Mouse (Mus musculus): Measurements from ENCODE around the gene Stat1. TPM values are rescaled to one million over a fixed set of nuclear protein-coding genes. Genes with fewer than 3 reads are reported as not detected.

The Stat1 gene
- polyA plus RNA-seq (2016; fragmentation: Nextera tagmentation; extraction: Ambion mirVana), result 7.2 and 10.5 TPM in 2 replicates

DNA sequence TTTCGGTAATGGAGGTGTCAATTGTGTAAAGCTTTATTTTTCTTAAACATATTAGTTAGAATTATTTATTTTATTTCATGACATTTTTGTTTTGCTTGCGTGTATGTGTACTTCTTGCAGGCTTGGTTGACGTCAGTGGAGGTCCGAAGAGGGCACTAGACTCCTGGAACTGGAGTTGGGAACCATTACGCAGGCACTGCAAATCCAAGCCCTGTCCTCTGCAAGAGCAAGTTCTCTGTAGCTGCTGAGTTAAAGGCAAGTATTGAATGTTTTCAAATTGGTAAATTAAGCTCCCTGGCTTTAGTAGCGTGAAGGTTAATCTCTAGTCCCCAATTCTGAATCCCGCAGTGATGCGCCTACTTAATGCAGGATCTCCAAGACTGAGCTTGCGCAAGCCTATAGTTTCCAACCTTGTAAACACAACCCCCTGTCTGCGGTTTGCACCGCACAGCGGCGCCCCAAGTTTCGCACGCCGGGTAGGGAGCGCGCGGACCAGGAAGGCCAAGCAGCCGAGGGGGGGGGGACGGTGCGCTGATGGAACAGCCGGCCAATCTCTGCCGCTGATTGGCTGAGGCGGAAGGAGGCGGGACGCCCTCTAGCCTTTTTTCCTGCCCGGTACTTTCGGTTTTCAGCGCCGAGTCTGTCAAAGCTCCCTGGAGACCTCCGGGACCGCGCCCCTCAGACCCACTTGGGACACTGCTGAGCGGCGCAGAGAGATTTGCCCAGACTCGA lies at the start of gene Stat1:
Gene Stat1 (plus strand): TSS at position 581 of the 732 bp plus-strand sequence.
- peaks cover 2% of the 10 kb centered on the region; the same call in 1 of the 2 replicates for H3K36me3 ChIP-seq
- peak within 1 kb of the TSS; percentile 93 for H3K4me3 ChIP-seq
- peak; percentile 97 for DNase-seq (ENCODE audit: low spot score)
- H3K4me1 ChIP-seq, result peaks cover 13% of the 10 kb centered on the region; the same call in 1 of the 2 replicates
- peak within 1 kb of the TSS; percentile 80 for H3K27ac ChIP-seq
- peaks cover 12% of the 10 kb centered on the region; the same call in 1 of the 2 replicates for H3K27me3 ChIP-seq (ENCODE audit: low read depth, poor library complexity, severe bottlenecking)
- 5% methylated on average over 37 of the region's 37 CpGs for WGBS
- H3K9me3 ChIP-seq (replicated peaks), result no peaks in the 10 kb centered on the region

- no peaks in the 10 kb centered on the region for H3K9me3 ChIP-seq (replicated peaks)
- H3K4me1 ChIP-seq, result peaks cover 31% of the 10 kb centered on the region
- DNase-seq (ENCODE audit: low spot score), result peak; percentile 54
- peak overlapping the region; percentile 15; the same call in 1 of the 2 replicates for H3K4me3 ChIP-seq
- no peaks in the 10 kb centered on the region for H3K27me3 ChIP-seq (ENCODE audit: low read depth, poor library complexity, severe bottlenecking)
- H3K27ac ChIP-seq, result peak overlapping the region; percentile 56
- no peaks in the 10 kb centered on the region for H3K36me3 ChIP-seq
- 9% methylated on average over 10 of the region's 10 CpGs for WGBS
Measured at GRCm38 (mm10) chr1:52079724-52080367, 39.4 kb upstream of the Stat1 start.

DNA sequence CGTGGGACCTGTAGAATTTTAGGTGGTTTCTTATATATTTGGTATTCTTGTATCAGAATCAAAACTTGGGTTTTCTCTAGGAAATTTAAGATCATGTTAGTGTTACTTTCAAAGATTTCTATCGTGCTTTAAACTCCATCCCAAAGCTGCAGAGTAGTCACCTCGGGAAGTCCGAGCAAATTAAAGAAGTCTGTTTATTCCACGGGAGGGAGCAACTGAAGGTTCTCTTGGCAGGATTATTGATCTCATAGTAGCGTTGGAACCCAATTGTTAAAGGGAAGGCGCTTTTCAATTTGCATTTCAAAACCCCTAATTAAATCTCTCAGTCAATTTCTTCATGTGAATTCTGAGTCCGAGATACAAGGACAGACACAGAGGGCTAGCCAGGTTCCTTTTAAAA lies 38.9 kb upstream of the Stat1 start:
- Histone ChIP-seq H3K4me1 (peaks cover 31% of the 10 kb centered on the region), H3K27ac (peak overlapping the region; percentile 56), H3K4me3 (peak overlapping the region; percentile 15; the same call in 1 of the 2 replicates), H3K27me3 (ENCODE audit: low read depth, poor library complexity, severe bottlenecking) (no peaks in the 10 kb centered on the region), H3K9me3 (replicated peaks) (no peaks in the 10 kb centered on the region), H3K36me3 (no peaks in the 10 kb centered on the region)
- 23% methylated on average over 8 of the region's 8 CpGs for WGBS
- no peak for DNase-seq (ENCODE audit: low spot score)

DNA sequence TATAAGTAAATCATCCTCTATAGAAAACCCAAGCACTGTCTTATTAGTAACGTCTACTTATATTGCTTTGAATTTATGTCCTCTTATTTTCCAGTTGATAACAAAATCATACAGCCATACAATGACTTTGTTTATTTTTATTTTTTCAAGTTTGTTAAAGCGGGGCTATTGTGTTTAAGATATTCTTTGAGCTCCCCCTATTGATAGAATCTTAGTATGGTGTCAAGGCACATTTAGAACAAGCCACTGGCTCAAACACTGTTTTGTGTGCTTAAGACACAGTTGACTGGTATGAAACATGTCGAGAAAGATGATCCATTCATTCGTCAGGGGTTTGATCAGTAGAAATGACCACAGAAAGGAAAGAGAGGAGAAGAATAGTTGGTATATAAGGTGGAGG lies 33.0 kb upstream of the Stat1 start:
- WGBS, result 56% methylated on average over 4 of the region's 4 CpGs
- H3K4me3 ChIP-seq, result no peak overlapping the region
- no peak for DNase-seq (ENCODE audit: low spot score)
- H3K9me3 ChIP-seq (replicated peaks), result no peaks in the 10 kb centered on the region
- H3K27me3 ChIP-seq (ENCODE audit: low read depth, poor library complexity, severe bottlenecking), result no peaks in the 10 kb centered on the region
- no peak overlapping the region for H3K27ac ChIP-seq
- H3K4me1 ChIP-seq, result no peaks in the 10 kb centered on the region
- H3K36me3 ChIP-seq, result no peaks in the 10 kb centered on the region

DNA sequence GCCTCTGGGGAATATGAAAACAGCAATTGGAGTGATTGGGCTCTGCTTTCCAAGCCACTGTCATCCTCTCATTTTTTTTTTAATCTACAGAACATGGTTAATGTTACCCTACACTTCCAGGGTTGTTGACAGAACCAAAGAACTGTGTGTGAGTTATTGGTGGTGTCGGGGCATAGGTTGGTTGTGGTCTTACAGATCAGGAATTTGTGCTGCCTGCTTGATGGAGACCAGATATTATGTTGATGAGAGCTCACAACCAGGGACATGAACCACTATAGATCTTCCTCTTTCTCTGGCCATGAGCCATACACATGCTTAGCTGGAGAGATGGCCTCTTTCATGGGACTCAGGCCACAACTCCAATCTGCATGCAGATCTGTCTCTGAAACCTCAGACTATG lies 32.1 kb upstream of the Stat1 start:
- no peaks in the 10 kb centered on the region for H3K36me3 ChIP-seq
- no peak overlapping the region for H3K27ac ChIP-seq
- no peaks in the 10 kb centered on the region for H3K4me1 ChIP-seq
- no peaks in the 10 kb centered on the region for H3K9me3 ChIP-seq (replicated peaks)
- no peaks in the 10 kb centered on the region for H3K27me3 ChIP-seq (ENCODE audit: low read depth, poor library complexity, severe bottlenecking)
- 73% methylated on average over 1 of the region's 1 CpGs for WGBS
- no peak overlapping the region for H3K4me3 ChIP-seq
- DNase-seq (ENCODE audit: low spot score), result no peak

DNA sequence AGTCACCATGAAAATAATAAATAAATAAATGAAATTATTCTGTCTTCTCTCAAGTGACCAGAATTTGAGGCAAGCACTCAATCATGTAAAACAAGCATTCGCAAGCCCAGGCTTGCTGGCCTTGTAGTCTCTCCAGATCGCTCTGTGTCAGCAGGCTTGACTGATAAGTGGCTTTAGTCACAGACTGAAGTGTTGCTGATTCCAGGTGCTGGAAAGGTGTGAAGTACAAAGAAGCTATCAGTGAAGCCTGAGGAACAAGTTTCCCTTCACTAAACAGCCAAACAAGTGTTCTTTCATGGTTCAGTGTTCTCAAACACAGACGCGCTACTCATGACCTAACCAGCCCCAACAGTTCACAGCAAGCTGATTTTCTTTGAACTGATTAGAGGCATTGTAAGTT lies 30.6 kb upstream of the Stat1 start:
- no peaks in the 10 kb centered on the region for H3K9me3 ChIP-seq (replicated peaks)
- H3K4me1 ChIP-seq, result no peaks in the 10 kb centered on the region
- 84% methylated on average over 4 of the region's 4 CpGs for WGBS
- no peak for DNase-seq (ENCODE audit: low spot score)
- H3K4me3 ChIP-seq, result no peak overlapping the region
- H3K36me3 ChIP-seq, result no peaks in the 10 kb centered on the region
- H3K27ac ChIP-seq, result no peak overlapping the region
- H3K27me3 ChIP-seq (ENCODE audit: low read depth, poor library complexity, severe bottlenecking), result no peaks in the 10 kb centered on the region

DNA sequence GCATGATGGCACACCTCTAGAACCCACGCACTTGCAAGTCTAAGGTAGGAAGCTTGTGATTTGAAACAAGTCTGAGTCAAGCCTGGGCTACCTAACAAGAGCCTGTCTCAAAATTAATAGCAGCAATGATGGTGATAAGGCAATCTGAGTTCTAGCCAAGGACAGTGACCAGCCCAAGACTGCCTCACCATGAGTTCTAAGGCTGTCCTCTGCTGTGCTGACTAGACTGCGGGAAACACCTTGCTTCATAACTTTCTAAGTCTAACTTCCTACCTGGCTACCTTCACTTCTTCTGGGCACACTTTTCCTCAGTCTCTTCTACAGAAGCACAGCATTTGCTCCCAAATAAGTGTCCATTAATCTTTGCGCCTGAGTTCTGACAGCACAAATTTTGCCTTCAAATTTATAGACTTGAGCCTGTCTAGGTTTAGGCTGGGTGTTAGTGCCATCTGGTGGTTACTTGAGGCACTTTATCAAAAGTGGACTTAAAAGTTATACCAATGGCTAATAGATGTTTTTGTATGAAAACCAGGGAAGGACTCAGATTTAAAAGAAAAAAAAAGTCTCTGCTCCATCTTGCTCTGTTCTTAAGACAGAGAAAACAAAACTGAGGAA lies 20.5 kb upstream of the Stat1 start:
- H3K4me3 ChIP-seq, result no peak overlapping the region
- H3K36me3 ChIP-seq, result no peaks in the 10 kb centered on the region
- no peaks in the 10 kb centered on the region for H3K4me1 ChIP-seq
- no peaks in the 10 kb centered on the region for H3K27me3 ChIP-seq (ENCODE audit: low read depth, poor library complexity, severe bottlenecking)
- DNase-seq (ENCODE audit: low spot score), result peak; percentile 34
- no peak overlapping the region for H3K27ac ChIP-seq
- H3K9me3 ChIP-seq (replicated peaks), result no peaks in the 10 kb centered on the region
- 78% methylated on average over 3 of the region's 3 CpGs for WGBS

DNA sequence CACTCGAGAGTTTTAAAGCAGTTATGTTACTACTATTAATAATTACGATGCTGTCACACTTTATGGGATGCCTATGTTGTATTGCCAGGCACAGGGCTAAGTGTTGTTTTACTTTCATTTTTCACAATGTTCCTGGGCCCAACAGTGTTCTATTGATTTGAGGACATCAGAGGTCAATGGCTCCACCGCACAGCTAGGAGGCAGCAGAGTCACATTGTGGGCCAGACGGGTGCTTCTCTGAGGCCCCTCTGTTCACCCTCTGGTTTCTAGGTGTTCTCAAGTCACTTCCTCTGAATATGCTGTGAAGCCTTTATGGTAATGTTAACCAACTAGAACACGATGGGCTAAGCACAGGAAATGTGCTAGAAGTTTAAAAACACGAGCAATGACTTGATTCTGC lies 18.7 kb upstream of the Stat1 start:
- Histone ChIP-seq H3K4me3 (no peak overlapping the region), H3K36me3 (no peaks in the 10 kb centered on the region), H3K4me1 (no peaks in the 10 kb centered on the region), H3K27ac (no peak overlapping the region), H3K27me3 (ENCODE audit: low read depth, poor library complexity, severe bottlenecking) (no peaks in the 10 kb centered on the region), H3K9me3 (replicated peaks) (no peaks in the 10 kb centered on the region)
- no peak for DNase-seq (ENCODE audit: low spot score)
- WGBS, result 79% methylated on average over 6 of the region's 6 CpGs

GRCm38 (mm10) chr1:52102795-52103194 lies 16.4 kb upstream of the Stat1 start:
- no peak for DNase-seq (ENCODE audit: low spot score)
- Histone ChIP-seq H3K4me1 (no peaks in the 10 kb centered on the region), H3K27ac (no peak overlapping the region), H3K36me3 (no peaks in the 10 kb centered on the region), H3K9me3 (replicated peaks) (no peaks in the 10 kb centered on the region), H3K4me3 (no peak overlapping the region), H3K27me3 (ENCODE audit: low read depth, poor library complexity, severe bottlenecking) (no peaks in the 10 kb centered on the region)
- 94% methylated on average over 8 of the region's 8 CpGs for WGBS

GRCm38 (mm10) chr1:52107206-52107605 lies 12.0 kb upstream of the Stat1 start:
- H3K4me1 ChIP-seq, result no peaks in the 10 kb centered on the region
- WGBS, result 88% methylated on average over 11 of the region's 11 CpGs
- no peaks in the 10 kb centered on the region for H3K9me3 ChIP-seq (replicated peaks)
- H3K4me3 ChIP-seq, result no peak overlapping the region
- H3K27ac ChIP-seq, result no peak overlapping the region
- H3K36me3 ChIP-seq, result no peaks in the 10 kb centered on the region
- H3K27me3 ChIP-seq (ENCODE audit: low read depth, poor library complexity, severe bottlenecking), result no peaks in the 10 kb centered on the region
- DNase-seq (ENCODE audit: low spot score), result no peak

- no peaks in the 10 kb centered on the region for H3K27me3 ChIP-seq (ENCODE audit: low read depth, poor library complexity, severe bottlenecking)
- DNase-seq (ENCODE audit: low spot score), result no peak
- no peaks in the 10 kb centered on the region for H3K36me3 ChIP-seq
- H3K4me3 ChIP-seq, result no peak overlapping the region
- 70% methylated on average over 3 of the region's 3 CpGs for WGBS
- H3K27ac ChIP-seq, result no peak overlapping the region
- no peaks in the 10 kb centered on the region for H3K9me3 ChIP-seq (replicated peaks)
- H3K4me1 ChIP-seq, result peaks cover 6% of the 10 kb centered on the region
Measured at GRCm38 (mm10) chr1:52111217-52111616, 8.0 kb upstream of the Stat1 start.

DNA sequence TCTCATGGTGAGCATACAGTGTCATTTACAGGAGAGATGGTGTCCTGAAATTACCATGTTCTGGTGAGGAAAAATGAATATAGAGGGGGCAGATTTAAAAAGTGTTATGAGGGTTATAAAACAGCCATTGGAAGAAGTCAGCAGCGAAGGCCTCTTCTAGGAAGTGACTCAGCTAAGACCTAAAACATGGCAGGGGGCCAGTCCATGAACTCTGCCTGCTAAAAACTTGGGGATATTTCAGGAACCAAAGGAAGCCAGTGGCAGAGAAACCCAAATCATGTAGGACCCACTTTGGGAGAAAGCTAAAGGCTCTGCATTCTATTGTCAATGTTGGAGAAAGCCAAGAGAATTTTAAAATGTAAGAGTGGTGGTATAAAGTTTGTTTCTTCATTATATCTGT lies 6.9 kb upstream of the Stat1 start:
- 86% methylated on average over 1 of the region's 1 CpGs for WGBS
- no peaks in the 10 kb centered on the region for H3K27me3 ChIP-seq (ENCODE audit: low read depth, poor library complexity, severe bottlenecking)

DNA sequence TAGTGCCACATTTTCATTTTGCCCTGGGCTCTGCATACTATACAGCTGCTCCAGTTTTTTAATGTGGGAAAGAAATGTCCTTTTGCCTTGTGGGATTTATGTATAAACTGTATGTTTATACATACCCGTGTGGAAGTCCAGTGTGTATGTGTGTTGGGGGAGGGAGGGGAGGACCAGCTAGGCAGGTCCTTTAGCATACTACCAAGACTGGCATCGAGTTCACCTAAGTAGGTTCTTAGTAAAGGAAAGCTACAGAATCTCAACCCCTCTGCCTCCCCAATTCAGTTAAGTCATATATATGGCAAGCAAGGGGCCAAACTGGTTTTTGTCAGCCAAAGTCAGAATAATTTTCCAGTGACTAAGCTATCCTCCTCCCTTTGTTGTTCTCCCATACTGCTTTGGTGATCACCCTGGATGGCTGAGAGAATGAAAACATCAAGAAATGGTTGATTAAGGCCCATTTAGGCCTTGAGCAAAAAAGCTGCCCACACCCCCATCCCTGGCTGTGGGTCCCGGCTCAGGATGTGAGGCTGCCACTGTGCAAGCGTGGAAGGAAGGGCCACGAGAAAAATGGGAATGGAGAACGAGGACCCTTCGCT lies 6.1 kb upstream of the Stat1 start:
- Histone ChIP-seq H3K27me3 (ENCODE audit: low read depth, poor library complexity, severe bottlenecking) (no peaks in the 10 kb centered on the region), H3K9me3 (replicated peaks) (no peaks in the 10 kb centered on the region), H3K4me1 (peaks cover 6% of the 10 kb centered on the region), H3K27ac (peak overlapping the region; percentile 90), H3K36me3 (no peaks in the 10 kb centered on the region), H3K4me3 (peak overlapping the region; percentile 51)
- WGBS, result 24% methylated on average over 7 of the region's 7 CpGs
- no peak for DNase-seq (ENCODE audit: low spot score)

More for the DNA sequence above, 6.9 kb upstream of the Stat1 start:
- Histone ChIP-seq H3K4me1 (peaks cover 6% of the 10 kb centered on the region), H3K4me3 (no peak overlapping the region), H3K36me3 (no peaks in the 10 kb centered on the region), H3K9me3 (replicated peaks) (no peaks in the 10 kb centered on the region), H3K27ac (no peak overlapping the region)
- DNase-seq (ENCODE audit: low spot score), result no peak
